Mouse (Mus musculus) neutrophil, adult 59 days (primary cell): ENCODE results near the gene C2cd4d. TPM values are rescaled to one million over a fixed set of nuclear protein-coding genes. Genes with fewer than 3 reads are reported as not detected.

Source experiments
- total RNA-seq, 2 experiments: library from RNA; stranded (reverse); gene quantifications; 1 replicate in 1 of 2; 2 replicates in 1 of 2; pipeline ENCODE4 v1.2.4; 2023

Gene C2cd4d
- total RNA-seq = not detected

GRCm38 (mm10) chr3:94362138-94362537 is at the start of gene C2cd4d:
TSS of gene C2cd4d (plus strand) at chr3:94362438.

GRCm38 (mm10) chr3:94341959-94342422 is 20.2 kb upstream of the C2cd4d start, which contains the start of gene Them5:
TSS of gene Them5 (plus strand) at chr3:94342099.

GRCm38 (mm10) chr3:94372641-94373040 is 10.4 kb downstream of the C2cd4d start, which contains the start of gene Rorc:
TSS of gene Rorc (plus strand) at chr3:94372794.

GRCm38 (mm10) chr3:94398217-94398616 is 36.0 kb downstream of the C2cd4d start, which contains the start of gene Lingo4:
TSS of gene Lingo4 (plus strand) at chr3:94398517.

GRCm38 (mm10) chr3:94413031-94413679 is 50.9 kb downstream of the C2cd4d start, which contains the start of gene Tdrkh:
TSS of gene Tdrkh (plus strand) at chr3:94413273.

Other genes with a start within 250 kb of the C2cd4d start
- gene Gm10696, start 184.2 kb upstream of the C2cd4d start, total RNA-seq = not detected
- not detected for gene Gm5286, start 165.7 kb upstream of the C2cd4d start, total RNA-seq
- not detected for gene Gm4778, start 98.4 kb upstream of the C2cd4d start, total RNA-seq
- 1 to 10 TPM in 1 of 2 experiments, under 1 TPM in 1; 0.82 to 1.5 TPM for gene Them4, start 52.3 kb upstream of the C2cd4d start, total RNA-seq
- not detected for gene Them5, start 20.3 kb upstream of the C2cd4d start, total RNA-seq
- gene Rorc, start 10.4 kb downstream of the C2cd4d start, total RNA-seq = under 1 TPM in 1 of 2 experiments, not detected in 1; 0.38 TPM
- under 1 TPM in 1 of 2 experiments, not detected in 1; 0.18 TPM for gene Lingo4, start 36.1 kb downstream of the C2cd4d start, total RNA-seq
- gene Tdrkh, start 50.8 kb downstream of the C2cd4d start, total RNA-seq = 1 to 10 TPM in 1 of 2 experiments, under 1 TPM in 1; 1.00 to 1.5 TPM
- 10 to 100 TPM; 16.4 to 18.9 TPM for gene Mrpl9, start 80.9 kb downstream of the C2cd4d start, total RNA-seq
- gene Oaz3, start 81.5 kb downstream of the C2cd4d start, total RNA-seq = not detected
- gene Celf3, start 115.9 kb downstream of the C2cd4d start, total RNA-seq = not detected
- gene Riiad1, start 117.9 kb downstream of the C2cd4d start, total RNA-seq = 1 to 10 TPM in 1 of 2 experiments, under 1 TPM in 1; 0.82 to 1.1 TPM
- gene Snx27, start 220.3 kb downstream of the C2cd4d start, total RNA-seq = 10 to 100 TPM; 47.6 to 52.3 TPM